Mouse (Mus musculus) midbrain, embryonic 14.5 days (tissue): ENCODE measurements around the gene Gm20388. TPM values are rescaled to one million over a fixed set of nuclear protein-coding genes. Genes with fewer than 3 reads are reported as not detected.
A peak's percentile ranks its signal among the peaks of the same experiment; 100 is the strongest.

Experiments used
- ATAC-seq: fragments of 200-750 bp; cut with Nextera tagmentation; 2 replicates; pipeline ENCODE4 v1.8.0; 2017; ENCODE audit warnings: moderate number of reproducible peaks, moderate library complexity; ENCODE audit not compliant: low FRiP score, low TSS enrichment
- DNase-seq: peaks from one replicate; pipeline ENCODE4 v3.0.0-alpha.2; 2015
- H3K27ac ChIP-seq: fragments of 300-500 bp; sonication (generic); replicated peaks from 2 replicates; pipeline ENCODE4 v1.5.1; 2014; ENCODE audit warnings: mild to moderate bottlenecking, low read depth, low read length, moderate library complexity
- H3K27me3 ChIP-seq: fragments of 300-500 bp; sonication (generic); 2 replicates; pipeline ENCODE4 v1.6.1; 2014; ENCODE audit warnings: low read length, control low read depth, mixed read lengths; ENCODE audit not compliant: control insufficient read depth, insufficient read depth
- H3K36me3 ChIP-seq: fragments of 300-500 bp; sonication (generic); 2 replicates; pipeline ENCODE4 v1.6.1; 2014; ENCODE audit warnings: low read length, control low read depth; ENCODE audit not compliant: control insufficient read depth, insufficient read depth
- H3K4me1 ChIP-seq: fragments of 300-500 bp; sonication (generic); 2 replicates; pipeline ENCODE4 v1.6.1; 2014; ENCODE audit warnings: mild to moderate bottlenecking, antibody characterized with exemption, low read length, control low read depth; ENCODE audit not compliant: control insufficient read depth, insufficient read depth
- H3K4me2 ChIP-seq: fragments of 300-500 bp; sonication (generic); 2 replicates; pipeline ENCODE4 v1.6.1; 2014; ENCODE audit warnings: mild to moderate bottlenecking, low read length, moderate library complexity
- H3K4me3 ChIP-seq: fragments of 300-500 bp; sonication (generic); replicated peaks from 2 replicates; pipeline ENCODE4 v1.5.1; 2014; ENCODE audit warnings: low read depth, low read length
- H3K9ac ChIP-seq: fragments of 300-500 bp; sonication (generic); replicated peaks from 2 replicates; pipeline ENCODE4 v1.6.1; 2014; ENCODE audit warnings: mild to moderate bottlenecking, low read length, moderate library complexity
- H3K9me3 ChIP-seq: fragments of 300-500 bp; sonication (generic); 2 replicates; pipeline ENCODE4 v1.6.1; 2016; ENCODE audit warnings: low read length, control low read depth, mixed read lengths; ENCODE audit not compliant: control insufficient read depth
- WGBS: fragments of 180-500 bp; shearing (Covaris S2); extraction: QIAGEN DNeasy Blood & Tissue Kit; methylation state at CpG from one replicate; pipeline ENCODE4 v1.1.7; 2014; 5-methylcytosine and 5-hydroxymethylcytosine counted together
- polyA plus RNA-seq: library from polyadenylated mRNA; unstranded; fragments of >200 nt; fragmentation: Nextera tagmentation; extraction: Ambion mirVana; gene quantifications from 2 replicates; pipeline ENCODE4 v1.2.1, GENCODE M21; 2014

The Gm20388 gene
- polyA plus RNA-seq, 1 experiment from 2014 or later, result 4.1 TPM

DNA sequence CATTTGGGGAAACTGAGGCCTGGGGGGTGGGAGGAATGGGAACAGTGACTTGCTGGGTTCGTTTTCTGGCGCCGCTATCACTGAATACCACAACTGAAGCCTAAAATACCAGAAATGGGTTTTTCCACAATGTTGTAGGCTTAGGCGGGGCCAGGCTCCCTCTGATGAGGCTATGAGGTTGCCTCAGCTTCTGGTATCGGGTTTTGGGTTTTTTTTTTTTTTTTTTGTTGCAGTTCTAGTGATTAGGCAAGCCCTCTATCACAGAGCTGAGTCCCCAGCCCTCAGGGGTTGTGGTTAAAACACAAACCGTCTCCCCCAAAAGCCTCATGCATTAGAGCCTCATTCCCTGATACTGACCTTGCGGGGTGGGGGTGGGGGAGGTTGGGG lies 467.2 kb downstream of the Gm20388 start:
- no peak overlapping the region for H3K4me3 ChIP-seq
- H3K36me3 ChIP-seq, result no peaks in the 10 kb centered on the region
- no peaks in the 10 kb centered on the region for H3K9me3 ChIP-seq
- H3K4me2 ChIP-seq, result no peak overlapping the region
- no peak overlapping the region for H3K27ac ChIP-seq
- ATAC-seq (no peak), DNase-seq (no peak)
- H3K4me1 ChIP-seq, result peaks cover 64% of the 10 kb centered on the region
- WGBS, result 70% methylated on average over 7 of the region's 7 CpGs
- no peaks in the 10 kb centered on the region for H3K27me3 ChIP-seq
- H3K9ac ChIP-seq, result no peak overlapping the region

DNA sequence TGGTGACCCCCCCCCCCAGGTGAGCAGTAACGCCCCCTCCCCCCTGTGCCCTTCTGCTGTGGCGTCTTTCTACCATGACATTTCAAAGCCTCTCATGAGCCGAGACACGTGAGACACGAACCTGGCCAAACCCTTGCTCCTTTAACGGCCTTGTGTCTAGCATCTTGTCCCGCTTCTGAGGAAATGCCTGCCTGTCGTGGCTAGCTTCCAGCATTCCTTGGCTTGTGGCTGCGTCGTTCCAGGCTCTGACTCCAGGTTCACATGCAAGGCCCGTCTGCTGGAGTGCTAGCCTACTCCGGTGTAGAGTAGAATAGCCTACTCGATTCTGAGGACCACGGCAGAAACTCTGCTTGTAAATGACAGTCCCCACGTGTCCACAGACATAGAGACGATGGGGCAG lies 467.7 kb downstream of the Gm20388 start:
- Histone ChIP-seq H3K4me2 (no peak overlapping the region), H3K27ac (no peak overlapping the region), H3K27me3 (no peaks in the 10 kb centered on the region), H3K4me1 (peaks cover 69% of the 10 kb centered on the region), H3K36me3 (no peaks in the 10 kb centered on the region), H3K9ac (no peak overlapping the region), H3K9me3 (no peaks in the 10 kb centered on the region), H3K4me3 (no peak overlapping the region)
- ATAC-seq, result no peak
- no peak for DNase-seq
- 45% methylated on average over 16 of the region's 16 CpGs for WGBS

DNA sequence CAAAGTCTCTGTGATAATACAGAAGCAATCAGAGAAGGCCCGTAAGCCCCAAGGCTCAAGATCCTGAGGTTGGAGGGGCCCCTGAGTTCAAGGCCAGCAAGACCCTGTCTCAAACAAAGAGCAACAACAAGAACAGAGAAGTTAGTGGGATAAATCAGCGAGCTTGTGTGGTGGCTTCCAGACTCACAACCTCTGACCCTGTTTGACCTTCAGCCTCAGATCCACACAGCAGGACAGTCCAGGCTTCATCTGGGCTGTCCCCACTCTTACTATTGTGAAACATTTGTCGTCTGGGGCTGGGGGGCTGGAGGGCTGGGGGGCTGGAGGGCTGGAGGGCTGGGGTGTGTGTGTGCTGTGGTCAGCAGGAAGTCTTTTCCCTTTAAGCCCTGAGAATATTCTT lies 468.4 kb downstream of the Gm20388 start:
- peaks cover 74% of the 10 kb centered on the region for H3K4me1 ChIP-seq
- no peak overlapping the region for H3K27ac ChIP-seq
- DNase-seq (no peak), ATAC-seq (no peak)
- H3K27me3 ChIP-seq, result no peaks in the 10 kb centered on the region
- H3K36me3 ChIP-seq, result no peaks in the 10 kb centered on the region
- H3K9ac ChIP-seq, result no peak overlapping the region
- no peak overlapping the region for H3K4me2 ChIP-seq
- no peak overlapping the region for H3K4me3 ChIP-seq
- WGBS, result 27% methylated on average over 3 of the region's 3 CpGs
- H3K9me3 ChIP-seq, result no peaks in the 10 kb centered on the region

DNA sequence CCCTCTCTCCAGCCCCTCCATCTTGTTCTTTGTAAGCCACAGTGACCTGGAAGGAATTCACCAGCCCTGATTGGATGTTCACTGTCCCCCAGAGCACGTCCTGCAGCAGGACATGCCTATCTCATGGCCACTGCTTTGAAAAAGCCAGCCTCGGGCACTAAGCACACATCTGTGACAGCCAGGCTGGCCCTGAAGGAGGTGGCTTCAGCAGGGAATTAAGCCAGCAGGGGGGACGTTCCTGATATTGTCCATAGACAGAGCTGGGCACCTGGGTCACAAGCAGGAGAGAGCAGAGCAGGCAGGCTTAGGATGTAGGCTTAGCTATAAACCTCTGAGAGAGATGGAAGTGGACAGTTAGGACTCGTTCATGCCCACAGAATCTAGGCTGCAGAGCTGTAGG lies 471.2 kb downstream of the Gm20388 start:
- no peak overlapping the region for H3K4me3 ChIP-seq

DNA sequence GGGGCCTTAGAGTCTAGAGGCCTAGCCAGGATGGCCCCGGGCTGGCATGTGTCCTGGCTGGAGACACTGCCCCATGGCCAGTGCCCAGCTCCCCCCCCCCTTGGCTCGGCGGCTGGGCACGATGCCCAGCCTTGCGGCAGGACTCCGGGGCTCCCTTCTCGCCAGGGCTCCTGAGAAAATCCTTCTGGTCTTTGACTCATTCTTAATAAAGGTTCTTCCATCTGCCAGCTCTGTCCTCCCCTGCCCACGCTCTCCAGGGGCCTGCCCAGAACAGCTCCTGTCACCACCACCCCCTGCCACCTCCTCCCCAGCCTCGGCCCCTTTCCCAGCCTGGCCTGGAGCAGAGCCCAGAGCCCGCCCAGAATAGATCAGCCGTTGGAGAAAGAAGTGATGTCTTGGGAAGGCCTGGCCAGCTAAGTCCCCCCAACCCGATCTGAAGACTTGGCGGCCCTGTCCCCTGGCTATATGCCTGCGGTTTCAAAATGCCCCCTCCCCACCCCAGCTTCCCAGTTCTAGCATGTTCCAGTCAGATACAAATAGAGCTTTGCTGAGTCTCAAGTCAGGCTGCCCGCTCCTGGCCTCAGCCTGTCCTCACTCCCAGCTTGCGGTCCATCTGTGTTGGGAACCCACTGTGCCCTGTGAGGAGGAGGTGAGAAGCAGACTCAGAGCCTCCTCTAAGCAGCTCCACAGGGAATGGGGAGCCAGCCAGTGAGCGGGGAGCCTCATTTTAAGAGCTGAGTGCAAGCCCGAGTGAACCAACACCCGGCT lies 472.0 kb downstream of the Gm20388 start:
- WGBS, result 41% methylated on average over 19 of the region's 19 CpGs
- H3K9ac ChIP-seq, result 0 out of 2 replicates have a peak overlapping the region, but pooled peaks have one; percentile 1

More for the DNA sequence above, 471.2 kb downstream of the Gm20388 start:
- no peak overlapping the region for H3K4me2 ChIP-seq
- WGBS, result 12% methylated on average over 4 of the region's 4 CpGs
- H3K9ac ChIP-seq, result 0 out of 2 replicates have a peak overlapping the region, but pooled peaks have one; percentile 1
- DNase-seq, result peak; percentile 56
- peak overlapping the region; percentile 79 for H3K27ac ChIP-seq
- peak; percentile 41; the same call in 1 of the 2 replicates for ATAC-seq
- no peaks in the 10 kb centered on the region for H3K36me3 ChIP-seq
- H3K9me3 ChIP-seq, result no peaks in the 10 kb centered on the region
- H3K27me3 ChIP-seq, result no peaks in the 10 kb centered on the region
- peaks cover 56% of the 10 kb centered on the region for H3K4me1 ChIP-seq

DNA sequence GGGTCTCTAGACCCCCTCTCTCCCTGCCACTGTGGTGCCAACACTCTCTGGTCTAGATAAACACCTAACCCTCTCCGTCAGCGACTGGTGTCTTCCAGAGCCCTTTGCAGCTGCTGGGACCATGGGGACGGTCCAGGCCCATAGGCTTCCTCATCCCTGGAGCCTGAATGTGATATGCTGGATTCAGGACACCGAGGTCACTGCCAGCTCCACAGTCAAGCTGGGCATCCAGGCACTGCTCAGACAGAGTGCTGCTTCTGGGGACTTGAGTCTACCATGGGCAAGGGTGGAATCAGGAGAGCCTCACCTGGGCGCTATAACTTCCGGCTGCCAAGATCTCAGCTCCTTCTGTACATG lies 472.5 kb downstream of the Gm20388 start:
- Histone ChIP-seq H3K4me1 (peaks cover 46% of the 10 kb centered on the region), H3K4me2 (no peak overlapping the region; the same call in 1 of the 2 replicates), H3K36me3 (no peaks in the 10 kb centered on the region), H3K27me3 (no peaks in the 10 kb centered on the region), H3K9me3 (no peaks in the 10 kb centered on the region), H3K4me3 (no peak overlapping the region), H3K9ac (no peak overlapping the region), H3K27ac (peak overlapping the region; percentile 79)
- no peak for DNase-seq
- WGBS, result 74% methylated on average over 6 of the region's 6 CpGs
- no peak for ATAC-seq

More for the DNA sequence above, 472.0 kb downstream of the Gm20388 start:
- Histone ChIP-seq H3K36me3 (no peaks in the 10 kb centered on the region), H3K4me2 (no peak overlapping the region; the same call in 1 of the 2 replicates), H3K9me3 (no peaks in the 10 kb centered on the region), H3K4me3 (no peak overlapping the region), H3K27me3 (no peaks in the 10 kb centered on the region), H3K27ac (peak overlapping the region; percentile 79), H3K4me1 (peaks cover 48% of the 10 kb centered on the region)
- ATAC-seq, result peak; percentile 85
- DNase-seq, result peak; percentile 79

DNA sequence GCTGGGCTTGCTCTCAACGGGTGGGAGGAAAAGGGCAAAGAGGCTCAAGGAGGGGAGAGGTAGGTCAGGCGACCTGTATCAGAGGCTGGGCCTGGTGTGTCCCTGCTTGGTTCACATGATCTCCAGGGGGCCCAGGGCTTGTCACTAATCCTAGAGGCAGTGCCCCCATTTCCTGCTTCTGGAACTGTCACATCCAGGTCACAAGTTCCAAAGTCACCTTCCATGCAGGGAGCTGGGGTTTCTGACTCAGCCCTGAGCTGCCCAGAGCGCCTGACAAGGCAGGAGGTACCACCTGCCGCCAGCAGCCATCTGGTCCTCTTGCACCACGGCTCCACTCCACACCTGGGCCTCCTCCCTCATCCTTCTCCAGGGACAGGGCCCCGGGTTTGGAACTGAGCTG lies 473.1 kb downstream of the Gm20388 start:
- DNase-seq, result no peak
- 37% methylated on average over 6 of the region's 6 CpGs for WGBS
- no peak overlapping the region for H3K9ac ChIP-seq
- H3K27ac ChIP-seq, result peak overlapping the region; percentile 79
- no peaks in the 10 kb centered on the region for H3K9me3 ChIP-seq
- no peaks in the 10 kb centered on the region for H3K36me3 ChIP-seq
- peaks cover 43% of the 10 kb centered on the region for H3K4me1 ChIP-seq
- no peaks in the 10 kb centered on the region for H3K27me3 ChIP-seq
- no peak overlapping the region for H3K4me3 ChIP-seq
- no peak for ATAC-seq
- H3K4me2 ChIP-seq, result no peak overlapping the region

DNA sequence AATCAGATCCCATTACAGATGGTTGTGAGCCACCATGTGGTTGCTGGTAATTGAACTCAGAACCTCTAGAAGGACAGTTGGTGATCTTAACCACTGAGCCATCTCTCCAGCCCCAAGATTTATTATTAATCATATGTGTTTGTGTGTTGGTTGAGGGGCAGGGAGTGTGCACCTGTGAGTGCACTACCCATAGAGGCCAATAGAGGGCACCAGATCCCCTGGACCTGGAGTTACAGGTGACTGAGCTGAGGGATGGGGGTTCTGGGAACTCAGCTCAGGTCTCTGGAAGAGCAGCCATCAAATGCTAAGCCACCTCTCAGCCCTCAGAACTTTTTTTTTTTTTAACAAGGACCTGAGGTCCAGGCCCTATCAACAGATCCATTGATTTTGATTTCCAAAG lies 474.1 kb downstream of the Gm20388 start:
- no peak overlapping the region for H3K4me3 ChIP-seq
- no peak overlapping the region for H3K27ac ChIP-seq
- ATAC-seq (no peak), DNase-seq (no peak)
- no peaks in the 10 kb centered on the region for H3K27me3 ChIP-seq
- no peaks in the 10 kb centered on the region for H3K9me3 ChIP-seq
- no peak overlapping the region for H3K9ac ChIP-seq
- H3K4me1 ChIP-seq, result peaks cover 40% of the 10 kb centered on the region
- no peaks in the 10 kb centered on the region for H3K36me3 ChIP-seq
- H3K4me2 ChIP-seq, result no peak overlapping the region

DNA sequence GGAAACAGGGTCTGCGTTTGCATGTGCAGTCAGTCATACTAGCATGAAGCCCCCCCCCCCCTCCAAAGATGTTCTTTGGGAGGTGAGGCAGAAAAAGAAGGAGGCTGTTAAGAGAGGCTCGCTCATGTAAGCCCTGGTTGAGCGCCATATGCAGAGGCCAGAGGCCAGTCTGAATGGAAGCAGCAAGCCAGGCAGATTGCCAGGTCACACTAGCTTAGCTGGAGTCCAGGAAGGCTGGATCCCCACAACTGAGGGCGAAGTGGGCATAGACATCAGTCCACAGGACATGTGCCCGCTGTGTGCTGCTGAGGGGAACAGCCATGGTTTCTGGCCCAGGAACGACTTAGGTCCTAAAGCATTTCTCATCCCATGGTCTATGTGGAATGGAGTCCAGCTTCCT lies 477.6 kb downstream of the Gm20388 start:
- 78% methylated on average over 6 of the region's 6 CpGs for WGBS
- Histone ChIP-seq H3K4me2 (no peak overlapping the region), H3K4me1 (peaks cover 15% of the 10 kb centered on the region)

More for the DNA sequence above, 477.6 kb downstream of the Gm20388 start:
- H3K9me3 ChIP-seq, result no peaks in the 10 kb centered on the region
- H3K4me3 ChIP-seq, result no peak overlapping the region
- H3K27me3 ChIP-seq, result no peaks in the 10 kb centered on the region
- H3K36me3 ChIP-seq, result no peaks in the 10 kb centered on the region
- H3K27ac ChIP-seq, result no peak overlapping the region
- H3K9ac ChIP-seq, result no peak overlapping the region
- ATAC-seq (no peak), DNase-seq (no peak)
